Mouse (Mus musculus) thymus, adult 18-20 months (tissue): ENCODE results near the gene Tmem47.

ENCODE experiments used
- DNase-seq, 2 experiments: peaks; one replicate each; pipeline ENCODE4 v3.0.0; 2022; ENCODE audit warnings: mixed read lengths in 2 of 2

The Tmem47 gene

GRCm38 (mm10) chrX:81070210-81070803 is at the start of gene Tmem47:
TSS of gene Tmem47 (plus strand) at chrX:81070698.
- no peak for DNase-seq

GRCm38 (mm10) chrX:81070804-81071461 is 435 bp downstream of the Tmem47 start:
- DNase-seq = no peak

- no peak for DNase-seq
Measured at GRCm38 (mm10) chrX:81071746-81072640, 1.5 kb downstream of the Tmem47 start.

- DNase-seq = no peak
Measured at GRCm38 (mm10) chrX:81072651-81073050, 2.2 kb downstream of the Tmem47 start.

DNA sequence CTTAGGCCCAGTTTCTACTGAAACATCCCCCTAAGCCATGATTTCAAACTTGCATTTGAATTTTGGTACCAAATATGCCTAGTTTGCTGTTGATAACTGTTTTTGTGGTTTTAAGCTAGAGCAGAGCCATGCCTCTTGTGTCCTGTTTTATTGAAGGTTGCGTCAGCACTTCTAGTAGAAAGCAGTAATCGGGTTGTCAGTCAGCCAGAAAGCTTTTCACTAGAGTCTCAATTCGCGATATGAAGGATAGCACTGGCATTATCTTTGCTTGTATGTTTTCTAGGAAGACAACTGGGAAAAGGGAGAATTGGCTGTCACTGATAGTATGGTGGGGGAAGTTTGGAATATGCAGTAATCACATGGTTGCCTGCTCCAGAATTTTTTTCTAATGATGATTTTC is 3.3 kb downstream of the Tmem47 start:
- no peak for DNase-seq

DNA sequence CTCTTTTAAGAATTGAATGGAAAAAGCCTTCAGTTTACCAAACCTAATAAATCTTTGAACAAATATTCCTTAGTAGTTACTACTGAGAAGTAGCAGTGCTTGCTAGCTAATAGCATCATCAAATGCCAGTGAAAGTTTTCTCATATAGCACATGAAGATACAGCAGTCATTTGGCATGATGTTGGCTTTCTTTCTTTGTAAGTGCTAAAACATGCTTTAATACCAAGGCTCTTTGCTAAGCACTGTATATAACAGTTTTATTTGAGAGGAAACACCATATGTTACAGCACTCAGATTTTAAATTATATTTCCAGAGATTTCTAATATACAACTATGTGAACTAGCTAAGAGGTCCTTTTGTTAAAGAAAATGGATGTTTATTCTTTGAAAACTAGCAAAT is 8.0 kb downstream of the Tmem47 start:
- DNase-seq = no peak

GRCm38 (mm10) chrX:81080996-81081395 is 10.5 kb downstream of the Tmem47 start:
- no peak for DNase-seq

DNA sequence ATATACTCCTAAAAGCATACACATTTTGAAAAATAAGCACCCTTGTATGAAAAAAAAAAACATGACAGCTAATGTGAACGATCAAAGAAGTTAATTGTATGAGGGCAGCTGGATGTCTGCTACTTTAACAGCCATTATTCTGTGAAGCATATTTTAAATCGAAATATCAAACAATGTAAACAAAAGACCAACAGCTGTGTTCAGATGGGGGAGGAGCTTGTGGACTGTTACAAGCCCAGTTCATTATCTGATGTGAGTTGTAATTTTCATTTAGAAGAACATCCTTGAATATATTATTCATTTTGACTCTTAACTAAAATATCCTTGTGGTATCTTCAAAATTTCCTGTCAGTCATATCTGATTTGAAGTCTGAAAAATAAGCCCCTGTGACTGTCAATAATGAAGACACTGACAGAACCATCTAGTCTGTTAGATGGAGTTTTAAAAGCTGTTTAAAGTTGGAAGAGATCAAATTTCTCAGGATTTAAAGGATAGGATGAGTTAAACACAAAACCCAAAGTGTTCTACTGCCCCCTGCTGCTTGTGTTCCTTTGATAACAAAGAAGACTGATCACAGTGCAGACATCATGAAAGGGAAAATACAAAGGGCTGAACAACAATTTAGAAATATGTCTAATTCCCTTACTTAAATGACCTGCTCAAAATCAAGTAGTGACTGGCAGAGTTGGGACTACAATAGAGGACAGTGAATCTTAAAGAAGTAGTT is 14.7 kb downstream of the Tmem47 start:
- no peak for DNase-seq

DNA sequence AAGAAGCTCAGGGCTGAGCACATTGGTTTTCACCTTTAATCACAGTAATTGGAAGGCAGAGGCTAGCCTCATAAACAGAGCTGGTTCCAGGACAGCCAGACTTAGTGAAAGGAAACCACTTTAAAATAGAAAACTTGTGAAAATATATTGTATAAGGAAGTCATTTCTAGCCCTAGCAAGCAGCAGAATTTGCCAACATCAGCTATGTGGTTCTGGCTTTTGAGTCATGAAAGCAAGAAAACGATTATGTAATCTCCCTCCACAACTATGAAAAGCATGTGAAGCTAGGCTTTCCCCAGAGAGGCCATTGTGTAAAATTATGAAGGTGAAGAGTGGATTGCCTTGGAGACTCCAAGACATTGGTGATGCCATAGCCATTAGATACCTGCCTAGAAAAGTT is 76.9 kb downstream of the Tmem47 start:
- no peak for DNase-seq
